Mouse (Mus musculus) lung, postnatal 14 days (tissue): Measurements from ENCODE around the gene Shisa8.

Experiments
- DNase-seq: peaks from one replicate; pipeline ENCODE4 v3.0.0; 2021

Shisa8 gene

GRCm38 (mm10) chr15:82169671-82170070 is 42.9 kb downstream of the Shisa8 start:
- no peak for DNase-seq

GRCm38 (mm10) chr15:82167201-82168168 is 45.1 kb downstream of the Shisa8 start:
- DNase-seq = no peak

GRCm38 (mm10) chr15:82166240-82167100 is 46.1 kb downstream of the Shisa8 start:
- DNase-seq = no peak

- DNase-seq = peak; percentile 92
Observed at GRCm38 (mm10) chr15:82165332-82166239, 47.0 kb downstream of the Shisa8 start.

- DNase-seq = no peak
Observed at GRCm38 (mm10) chr15:82164496-82164895, 48.1 kb downstream of the Shisa8 start.

GRCm38 (mm10) chr15:82164061-82164399 is 48.6 kb downstream of the Shisa8 start:
- DNase-seq = no peak

- DNase-seq = no peak
Observed at GRCm38 (mm10) chr15:82163356-82164060, 49.1 kb downstream of the Shisa8 start.

GRCm38 (mm10) chr15:82161965-82162600 is 50.5 kb downstream of the Shisa8 start:
- DNase-seq = no peak

- DNase-seq = no peak
Observed at GRCm38 (mm10) chr15:82160731-82161640, 51.6 kb downstream of the Shisa8 start.

- no peak for DNase-seq
Observed at GRCm38 (mm10) chr15:82159471-82159870, 53.1 kb downstream of the Shisa8 start.

- DNase-seq = no peak
Observed at GRCm38 (mm10) chr15:82158243-82159035, 54.2 kb downstream of the Shisa8 start.

- no peak for DNase-seq
Observed at GRCm38 (mm10) chr15:82156902-82157301, 55.7 kb downstream of the Shisa8 start.

- DNase-seq = no peak
Observed at GRCm38 (mm10) chr15:82156298-82156697, 56.3 kb downstream of the Shisa8 start.
